ENCODE assay signal across 8 mouse cellular contexts in the genomic region with DNA sequence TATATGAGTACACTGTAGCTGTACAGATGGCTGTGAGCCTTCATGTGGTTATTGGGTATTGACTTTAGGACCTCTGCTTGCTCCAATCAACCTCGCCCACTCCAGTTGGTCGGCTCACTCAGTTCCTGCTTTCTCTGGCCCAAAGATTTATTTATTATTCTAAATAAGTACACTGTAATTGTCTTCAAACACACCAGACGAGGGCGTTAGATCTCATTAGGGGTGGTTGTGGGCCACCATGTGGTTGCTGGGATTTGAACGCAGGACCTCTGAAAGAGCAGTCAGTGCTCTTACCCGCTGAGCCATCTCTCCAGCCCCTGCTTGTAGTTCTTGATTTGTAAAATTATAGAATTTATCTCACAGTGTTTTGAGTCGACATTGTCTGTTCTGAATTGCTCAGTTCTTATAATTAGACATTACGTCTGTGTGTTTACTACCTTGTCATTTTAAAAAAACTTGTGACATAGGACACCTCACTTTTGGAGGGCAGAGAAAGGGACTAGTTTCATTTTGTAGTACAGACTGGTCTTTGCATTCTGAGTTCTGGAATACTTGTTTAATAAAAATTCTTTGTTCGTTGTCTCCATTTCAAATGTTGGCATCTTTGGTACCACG. TPM values are rescaled to one million over a fixed set of nuclear protein-coding genes. Genes with fewer than 3 reads are reported as not detected.
DNase-seq lines count a peak whose midpoint lies in the region; ATAC-seq lines count a peak whose summit lies in the region.

No protein-coding gene starts in this region.

- no peaks in the 10 kb centered on the region for H3K9me3 ChIP-seq in lung, embryonic 15.5 days
- no peaks in the 10 kb centered on the region for H3K9me3 ChIP-seq in embryonic facial prominence, embryonic 13.5 days
- H3K9me3 ChIP-seq in intestine, embryonic 16.5 days (ENCODE audit: control insufficient read depth, low read length) = no peaks in the 10 kb centered on the region
- H3K9me3 ChIP-seq in neural tube, embryonic 14.5 days (ENCODE audit: control insufficient read depth, low read length) = no peaks in the 10 kb centered on the region

- H3K4me3 ChIP-seq in lung, embryonic 15.5 days = peak overlapping the region; percentile 83
- peak overlapping the region; percentile 88 for H3K4me3 ChIP-seq in embryonic facial prominence, embryonic 13.5 days
- H3K4me3 ChIP-seq in intestine, embryonic 16.5 days (ENCODE audit: low read length) = peak overlapping the region; percentile 88
- peak overlapping the region; percentile 90; the same call in 1 of the 2 replicates for H3K4me3 ChIP-seq in neural tube, embryonic 14.5 days (ENCODE audit: low read depth, low read length)

- no peak for DNase-seq in lung, postnatal 25 days (ENCODE audit: low spot score)
- no peak for DNase-seq in thymus, postnatal 36 days
- no peak for DNase-seq in kidney, adult 11 months
- no peak for DNase-seq in urinary bladder, postnatal 25 days (ENCODE audit: low spot score)

- peak overlapping the region; percentile 44 for H3K4me2 ChIP-seq in lung, embryonic 15.5 days
- H3K4me2 ChIP-seq in embryonic facial prominence, embryonic 13.5 days = peak overlapping the region; percentile 79
- peak overlapping the region; percentile 47 for H3K4me2 ChIP-seq in intestine, embryonic 16.5 days (ENCODE audit: low read depth, low read length)
- H3K4me2 ChIP-seq in neural tube, embryonic 14.5 days (ENCODE audit: low read depth, low read length) = peak overlapping the region; percentile 87

- no peaks in the 10 kb centered on the region for H3K27me3 ChIP-seq in lung, embryonic 15.5 days
- no peaks in the 10 kb centered on the region for H3K27me3 ChIP-seq in embryonic facial prominence, embryonic 13.5 days
- H3K27me3 ChIP-seq in intestine, embryonic 16.5 days (replicated peaks; ENCODE audit: control insufficient read depth, insufficient read depth, low read length) = no peaks in the 10 kb centered on the region
- no peaks in the 10 kb centered on the region for H3K27me3 ChIP-seq in neural tube, embryonic 14.5 days (ENCODE audit: control insufficient read depth, insufficient read depth, low read length)

- no peak for ATAC-seq in lung, embryonic 15.5 days (ENCODE audit: borderline replicate concordance, extremely low read depth, low FRiP score, low TSS enrichment)
- no peak for ATAC-seq in embryonic facial prominence, embryonic 13.5 days (ENCODE audit: insufficient number of reproducible peaks, insufficient read depth, low FRiP score, low TSS enrichment, low read depth)
- no peak for ATAC-seq in intestine, embryonic 16.5 days
- no peak for ATAC-seq in neural tube, embryonic 14.5 days (ENCODE audit: low read depth)

- peak overlapping the region; percentile 40; the same call in 1 of the 2 replicates for H3K9ac ChIP-seq in lung, embryonic 15.5 days
- H3K9ac ChIP-seq in embryonic facial prominence, embryonic 13.5 days = peak overlapping the region; percentile 89; the same call in 1 of the 2 replicates
- H3K9ac ChIP-seq in intestine, embryonic 16.5 days (ENCODE audit: low read depth, low read length) = peak overlapping the region; percentile 89; the same call in 1 of the 2 replicates
- H3K9ac ChIP-seq in neural tube, embryonic 14.5 days (replicated peaks; ENCODE audit: low read depth, low read length) = no peak overlapping the region

- peaks cover 10% of the 10 kb centered on the region; the same call in 1 of the 2 replicates for H3K36me3 ChIP-seq in lung, embryonic 15.5 days
- peaks cover 12% of the 10 kb centered on the region for H3K36me3 ChIP-seq in embryonic facial prominence, embryonic 13.5 days
- peaks cover 5% of the 10 kb centered on the region; the same call in 1 of the 2 replicates for H3K36me3 ChIP-seq in intestine, embryonic 16.5 days (ENCODE audit: control insufficient read depth, insufficient read depth, low read length)
- no peaks in the 10 kb centered on the region for H3K36me3 ChIP-seq in neural tube, embryonic 14.5 days (ENCODE audit: control insufficient read depth, insufficient read depth, low read length)

- peaks cover 17% of the 10 kb centered on the region for H3K4me1 ChIP-seq in lung, embryonic 15.5 days
- H3K4me1 ChIP-seq in embryonic facial prominence, embryonic 13.5 days = peaks cover 10% of the 10 kb centered on the region
- no peaks in the 10 kb centered on the region for H3K4me1 ChIP-seq in intestine, embryonic 16.5 days (ENCODE audit: control insufficient read depth, insufficient read depth, low read length)
- peaks cover 9% of the 10 kb centered on the region; the same call in 1 of the 2 replicates for H3K4me1 ChIP-seq in neural tube, embryonic 14.5 days (ENCODE audit: control insufficient read depth, insufficient read depth, low read length)

- 62% methylated on average over 10 of the region's 10 CpGs for WGBS in lung, embryonic 15.5 days
- WGBS in embryonic facial prominence, embryonic 13.5 days = 70% methylated on average over 10 of the region's 10 CpGs
- 67% methylated on average over 10 of the region's 10 CpGs for WGBS in intestine, embryonic 16.5 days
- 79% methylated on average over 10 of the region's 10 CpGs for WGBS in neural tube, embryonic 14.5 days

- H3K27ac ChIP-seq in lung, embryonic 15.5 days = peak overlapping the region; percentile 88; the same call in 1 of the 2 replicates
- peak overlapping the region; percentile 79; the same call in 1 of the 2 replicates for H3K27ac ChIP-seq in embryonic facial prominence, embryonic 13.5 days
- H3K27ac ChIP-seq in intestine, embryonic 16.5 days (ENCODE audit: low read length) = 0 out of 2 replicates have a peak overlapping the region, but pooled peaks have one; percentile 87
- H3K27ac ChIP-seq in neural tube, embryonic 14.5 days (ENCODE audit: low read depth, low read length) = peak overlapping the region; percentile 81; the same call in 1 of the 2 replicates

RNA-seq across cellular contexts. Expression of a gene that starts 0.8 kb away (rescaled TPM):
- 48.0 and 48.5 TPM in 2 replicates for polyA plus RNA-seq in lung, embryonic 15.5 days (2015; fragmentation: Nextera tagmentation; extraction: Ambion mirVana)
- 53.2 and 60.8 TPM in 2 replicates for polyA plus RNA-seq in embryonic facial prominence, embryonic 13.5 days (2015; fragmentation: Nextera tagmentation; extraction: Ambion mirVana)
- polyA plus RNA-seq in intestine, embryonic 16.5 days (2015; fragmentation: Nextera tagmentation; extraction: Ambion mirVana) = 30.8 and 31.9 TPM in 2 replicates
- polyA plus RNA-seq in neural tube, embryonic 14.5 days (2014; fragmentation: Nextera tagmentation; extraction: Ambion mirVana) = 12.5 and 18.6 TPM in 2 replicates

RNA-seq across cellular contexts. Expression of a gene that starts 30.8 kb away (rescaled TPM):
- polyA plus RNA-seq in lung, embryonic 15.5 days (2015; fragmentation: Nextera tagmentation; extraction: Ambion mirVana) = not detected in 2 replicates
- polyA plus RNA-seq in embryonic facial prominence, embryonic 13.5 days (2015; fragmentation: Nextera tagmentation; extraction: Ambion mirVana) = 0.39 TPM in 1 of 2 replicates, not detected in the other
- polyA plus RNA-seq in intestine, embryonic 16.5 days (2015; fragmentation: Nextera tagmentation; extraction: Ambion mirVana) = not detected in 2 replicates
- not detected in 2 replicates for polyA plus RNA-seq in neural tube, embryonic 14.5 days (2014; fragmentation: Nextera tagmentation; extraction: Ambion mirVana)
